Mouse (Mus musculus): ENCODE measurements around the gene Anks6. TPM values are rescaled to one million over a fixed set of nuclear protein-coding genes. Genes with fewer than 3 reads are reported as not detected.
A peak's percentile ranks its signal among the peaks of the same experiment; 100 is the strongest.

Anks6 gene
- polyA plus RNA-seq, 1 experiment = 2.5 TPM

GRCm38 (mm10) chr4:47049216-47049615, 8.0 kb downstream of the Anks6 start:
- H3K4me1 ChIP-seq (replicated peaks; ENCODE audit: control insufficient read depth, insufficient read depth, low read length) = no peaks in the 10 kb centered on the region
- H3K4me3 ChIP-seq (ENCODE audit: control insufficient read depth, insufficient read depth, low read length) = no peak overlapping the region
- TF ChIP-seq POLR2A (IDR thresholded peaks at IDR 0.05; ENCODE audit: control insufficient read depth, extremely low read depth, insufficient read depth, low read length, poor library complexity) = no peak
- no peak for TF ChIP-seq CTCF (IDR thresholded peaks at IDR 0.05; ENCODE audit: borderline replicate concordance, control insufficient read depth, extremely low read depth, insufficient read depth, low read length, poor library complexity)
- H3K27me3 ChIP-seq (ENCODE audit: control insufficient read depth, insufficient read depth, low read length) = no peaks in the 10 kb centered on the region
- no peak for DNase-seq
- no peaks in the 10 kb centered on the region for H3K36me3 ChIP-seq (ENCODE audit: control insufficient read depth, insufficient read depth, low read length)
- H3K27ac ChIP-seq (ENCODE audit: control insufficient read depth, insufficient read depth, low read length) = no peak overlapping the region
- WGBS = 94% methylated on average over 16 of the region's 16 CpGs

DNA sequence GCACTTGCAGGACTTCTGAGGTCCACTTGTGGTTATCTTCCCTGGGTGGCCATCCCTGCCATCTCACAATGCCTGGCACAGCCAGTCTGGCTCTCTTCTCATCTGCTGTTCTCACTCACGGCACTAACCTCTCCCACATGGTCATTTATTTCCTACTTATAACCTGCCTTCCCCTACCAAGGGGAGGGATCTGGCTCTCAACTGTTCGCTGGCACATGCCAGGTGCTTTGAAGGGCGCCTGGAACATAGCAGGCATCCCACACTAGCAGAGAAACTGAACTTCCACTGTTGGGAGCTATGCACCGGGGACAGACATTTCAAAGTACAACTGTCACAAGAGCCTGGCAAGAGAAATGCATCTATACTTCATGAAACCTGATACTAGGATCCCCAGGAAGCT, 9.5 kb downstream of the Anks6 start:
- H3K4me1 ChIP-seq (replicated peaks; ENCODE audit: control insufficient read depth, insufficient read depth, low read length) = no peaks in the 10 kb centered on the region
- no peak overlapping the region for H3K4me3 ChIP-seq (ENCODE audit: control insufficient read depth, insufficient read depth, low read length)
- whole genome bisulfite sequencing = 92% methylated on average over 4 of the region's 4 CpGs
- no peak for TF ChIP-seq POLR2A (IDR thresholded peaks at IDR 0.05; ENCODE audit: control insufficient read depth, extremely low read depth, insufficient read depth, low read length, poor library complexity)
- no peak for DNase-seq
- H3K27ac ChIP-seq (ENCODE audit: control insufficient read depth, insufficient read depth, low read length) = no peak overlapping the region
- H3K27me3 ChIP-seq (ENCODE audit: control insufficient read depth, insufficient read depth, low read length) = no peaks in the 10 kb centered on the region
- H3K36me3 ChIP-seq (ENCODE audit: control insufficient read depth, insufficient read depth, low read length) = no peaks in the 10 kb centered on the region

- Histone ChIP-seq H3K4me3 (ENCODE audit: control insufficient read depth, insufficient read depth, low read length) (no peak overlapping the region), H3K27me3 (ENCODE audit: control insufficient read depth, insufficient read depth, low read length) (no peaks in the 10 kb centered on the region), H3K27ac (ENCODE audit: control insufficient read depth, insufficient read depth, low read length) (no peak overlapping the region), H3K4me1 (replicated peaks; ENCODE audit: control insufficient read depth, insufficient read depth, low read length) (no peaks in the 10 kb centered on the region), H3K36me3 (ENCODE audit: control insufficient read depth, insufficient read depth, low read length) (no peaks in the 10 kb centered on the region)
- no peak for DNase-seq
- TF ChIP-seq CTCF (IDR thresholded peaks at IDR 0.05; ENCODE audit: borderline replicate concordance, control insufficient read depth, extremely low read depth, insufficient read depth, low read length, poor library complexity) = no peak
- TF ChIP-seq POLR2A (IDR thresholded peaks at IDR 0.05; ENCODE audit: control insufficient read depth, extremely low read depth, insufficient read depth, low read length, poor library complexity) = no peak
- WGBS = 93% methylated on average over 6 of the region's 6 CpGs
These were observed 10.3 kb downstream of the Anks6 start for GRCm38 (mm10) chr4:47046974-47047373.

DNA sequence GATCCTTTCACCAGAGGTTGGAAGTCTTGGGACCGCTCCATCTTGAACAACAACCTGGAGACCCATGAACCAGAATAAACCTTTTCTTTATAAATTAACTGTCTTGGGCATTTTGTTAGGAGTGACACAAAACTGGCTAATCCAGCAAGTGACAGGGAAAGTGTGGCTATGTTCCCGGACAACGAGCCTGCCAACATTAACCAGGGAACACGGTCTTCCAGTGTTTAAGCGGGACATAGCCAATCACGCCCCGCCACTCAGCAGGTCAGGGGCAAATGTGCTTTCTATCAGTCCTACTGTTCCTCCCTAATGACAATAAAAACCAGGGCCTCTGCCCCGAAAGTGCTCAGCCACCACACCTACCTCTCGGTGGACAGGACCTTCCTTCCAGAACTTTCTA, 13.4 kb downstream of the Anks6 start:
- TF ChIP-seq POLR2A (IDR thresholded peaks at IDR 0.05; ENCODE audit: control insufficient read depth, extremely low read depth, insufficient read depth, low read length, poor library complexity) (no peak), CTCF (IDR thresholded peaks at IDR 0.05; ENCODE audit: borderline replicate concordance, control insufficient read depth, extremely low read depth, insufficient read depth, low read length, poor library complexity) (no peak)
- no peak overlapping the region for H3K27ac ChIP-seq (ENCODE audit: control insufficient read depth, insufficient read depth, low read length)

GRCm38 (mm10) chr4:47039586-47039985, 17.6 kb downstream of the Anks6 start:
- no peaks in the 10 kb centered on the region for H3K27me3 ChIP-seq (ENCODE audit: control insufficient read depth, insufficient read depth, low read length)
- WGBS = over 99% methylated on average over 10 of the region's 10 CpGs

More for the DNA sequence above, 13.4 kb downstream of the Anks6 start:
- Histone ChIP-seq H3K4me1 (replicated peaks; ENCODE audit: control insufficient read depth, insufficient read depth, low read length) (no peaks in the 10 kb centered on the region), H3K36me3 (ENCODE audit: control insufficient read depth, insufficient read depth, low read length) (no peaks in the 10 kb centered on the region), H3K4me3 (ENCODE audit: control insufficient read depth, insufficient read depth, low read length) (no peak overlapping the region), H3K27me3 (ENCODE audit: control insufficient read depth, insufficient read depth, low read length) (no peaks in the 10 kb centered on the region)
- 96% methylated on average over 9 of the region's 9 CpGs for WGBS
- DNase-seq = no peak

GRCm38 (mm10) chr4:47037321-47037657, 19.9 kb downstream of the Anks6 start:
- H3K27me3 ChIP-seq (ENCODE audit: control insufficient read depth, insufficient read depth, low read length) = no peaks in the 10 kb centered on the region
- 12% methylated on average over 5 of the region's 5 CpGs for WGBS
- peak; percentile 77; the same call in 1 of the 2 replicates for TF ChIP-seq CTCF (IDR thresholded peaks at IDR 0.05; ENCODE audit: borderline replicate concordance, control insufficient read depth, extremely low read depth, insufficient read depth, low read length, poor library complexity)
- TF ChIP-seq POLR2A (IDR thresholded peaks at IDR 0.05; ENCODE audit: control insufficient read depth, extremely low read depth, insufficient read depth, low read length, poor library complexity) = no peak
- peak; percentile 80 for DNase-seq
- no peaks in the 10 kb centered on the region for H3K36me3 ChIP-seq (ENCODE audit: control insufficient read depth, insufficient read depth, low read length)
- no peak overlapping the region for H3K4me3 ChIP-seq (ENCODE audit: control insufficient read depth, insufficient read depth, low read length)
- H3K27ac ChIP-seq (ENCODE audit: control insufficient read depth, insufficient read depth, low read length) = no peak overlapping the region
- no peaks in the 10 kb centered on the region for H3K4me1 ChIP-seq (replicated peaks; ENCODE audit: control insufficient read depth, insufficient read depth, low read length)

More at GRCm38 (mm10) chr4:47039586-47039985, 17.6 kb downstream of the Anks6 start:
- Histone ChIP-seq H3K4me3 (ENCODE audit: control insufficient read depth, insufficient read depth, low read length) (no peak overlapping the region), H3K36me3 (ENCODE audit: control insufficient read depth, insufficient read depth, low read length) (no peaks in the 10 kb centered on the region), H3K27ac (ENCODE audit: control insufficient read depth, insufficient read depth, low read length) (no peak overlapping the region), H3K4me1 (replicated peaks; ENCODE audit: control insufficient read depth, insufficient read depth, low read length) (no peaks in the 10 kb centered on the region)
- no peak for TF ChIP-seq POLR2A (IDR thresholded peaks at IDR 0.05; ENCODE audit: control insufficient read depth, extremely low read depth, insufficient read depth, low read length, poor library complexity)
- TF ChIP-seq CTCF (IDR thresholded peaks at IDR 0.05; ENCODE audit: borderline replicate concordance, control insufficient read depth, extremely low read depth, insufficient read depth, low read length, poor library complexity) = no peak
- no peak for DNase-seq

Measured in thymus, adult 2 months (tissue).